Mouse (Mus musculus) liver, embryonic 16.5 days (tissue): Measurements from ENCODE around the gene Scaf8. TPM values are rescaled to one million over a fixed set of nuclear protein-coding genes. Genes with fewer than 3 reads are reported as not detected.

Experiments
- polyA plus RNA-seq: library from polyadenylated mRNA; unstranded; fragments of >200 nt; fragmentation: Nextera tagmentation; extraction: Ambion mirVana; gene quantifications from 2 replicates; pipeline ENCODE4 v1.2.1, GENCODE M21; 2015

The Scaf8 gene
- polyA plus RNA-seq, 1 experiment from 2014 or later: 7.2 TPM

Other genes with a start within 250 kb of the Scaf8 start
- gene Tiam2, start 211.6 kb downstream of the Scaf8 start, polyA plus RNA-seq: 0.72 and 0.86 TPM in 2 replicates